Mouse (Mus musculus): ENCODE results near the gene Jph4.

DNA sequence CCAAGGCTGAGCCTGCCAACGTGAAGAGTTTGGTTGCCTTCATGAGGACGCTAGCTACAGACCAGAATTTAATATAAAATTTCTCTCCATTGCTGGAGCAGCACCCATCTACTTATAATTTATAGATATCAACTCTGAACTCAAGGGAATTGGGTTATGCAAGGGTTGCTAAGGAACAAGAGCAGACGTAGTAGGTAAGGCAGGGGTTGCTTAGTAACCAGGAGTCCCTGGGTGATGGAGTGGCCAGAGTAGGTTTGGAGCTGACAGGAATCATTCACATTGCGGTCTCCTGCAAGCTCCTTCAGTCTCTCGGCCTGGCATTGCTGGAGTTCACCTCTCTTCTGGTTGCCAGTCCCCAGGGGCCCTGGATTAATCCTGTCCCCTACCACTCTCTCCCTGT is 32.3 kb upstream of the Jph4 start:
- TF ChIP-seq CTCF (IDR thresholded peaks at IDR 0.05; ENCODE audit: low read depth, low read length) (no peak), POLR2A (IDR thresholded peaks at IDR 0.05; ENCODE audit: insufficient read depth, low read length) (no peak)
